8 mouse cellular contexts compared by ENCODE assay signal in genomic region chr14:68735756-68736155, GRCm38 (mm10).
A peak's percentile ranks its signal among the peaks of the same experiment; 100 is the strongest.
DNase-seq lines count a peak whose midpoint lies in the region; ATAC-seq and TF ChIP-seq lines count a peak whose summit lies in the region.
"Not testable (repeated sequence)": the region's sequence is repeated elsewhere in the genome, so short reads cannot be mapped to it uniquely, and the experiment has no call there.

No protein-coding gene starts in this region.

- H3K4me2 ChIP-seq in forebrain, embryonic 13.5 days; liver, postnatal 0 days (ENCODE audit: low read depth, low read length): not testable (repeated sequence)

- TF ChIP-seq EP300 in MEL (IDR thresholded peaks at IDR 0.05; ENCODE audit: low read depth in 1 of 2, low read length in 2 of 2); liver, postnatal 0 days (IDR thresholded peaks at IDR 0.05; ENCODE audit: low read depth): not testable (repeated sequence)

- not testable (repeated sequence) for H3K79me2 ChIP-seq in MEL (ENCODE audit: control insufficient read depth, insufficient read depth, low read length, poor library complexity)

- not testable (repeated sequence) for H3K27me3 ChIP-seq in MEL (ENCODE audit: control insufficient read depth in 1 of 2, insufficient read depth in 2 of 2, low read length in 2 of 2); forebrain, embryonic 13.5 days; liver, postnatal 0 days (ENCODE audit: insufficient read depth, low read length)

- not testable (repeated sequence) for H3K4me1 ChIP-seq in MEL (ENCODE audit: control insufficient read depth in 1 of 2, insufficient read depth in 2 of 2, low read length in 2 of 2); forebrain, embryonic 13.5 days; liver, postnatal 0 days (ENCODE audit: insufficient read depth)

- 0 out of 2 replicates have a peak, but pooled peaks have one; percentile 24 for ATAC-seq in forebrain, embryonic 13.5 days
- ATAC-seq in liver, postnatal 0 days, result not testable (repeated sequence)

- not testable (repeated sequence) for TF ChIP-seq POLR2A in MEL (IDR thresholded peaks at IDR 0.05; ENCODE audit: control insufficient read depth in 1 of 2, insufficient read depth in 1 of 2, low read depth in 1 of 2, low read length in 2 of 2, poor library complexity in 1 of 2)

- H3K9ac ChIP-seq in MEL (ENCODE audit: control insufficient read depth, low read depth, low read length, poor library complexity, severe bottlenecking); forebrain, embryonic 13.5 days; liver, postnatal 0 days (replicated peaks): not testable (repeated sequence)

- H3K27ac ChIP-seq in MEL (ENCODE audit: control insufficient read depth, low read depth, low read length); forebrain, embryonic 13.5 days; layer of hippocampus, adult 2 months; liver, postnatal 0 days (ENCODE audit: low read depth): not testable (repeated sequence)

- H3K9me3 ChIP-seq in MEL (replicated peaks; ENCODE audit: insufficient read depth, low read length); forebrain, embryonic 13.5 days (replicated peaks); liver, postnatal 0 days (ENCODE audit: low read length): not testable (repeated sequence)

- TF ChIP-seq RAD21 in MEL (IDR thresholded peaks at IDR 0.05; ENCODE audit: low read depth, low read length), result not testable (repeated sequence)

- intact Hi-C loops in heart, postnatal 14 days (cut with DNase I), result loop anchor here (2.0 kb wide), 3 partner anchors 231 to 405 kb away; no protein-coding TSS in a partner anchor

- not testable (repeated sequence) for H3K36me3 ChIP-seq in MEL (ENCODE audit: control insufficient read depth in 1 of 2, insufficient read depth in 2 of 2, low read length in 2 of 2); forebrain, embryonic 13.5 days (ENCODE audit: poor library complexity, severe bottlenecking); liver, postnatal 0 days (replicated peaks; ENCODE audit: insufficient read depth, low read length)

- 48% methylated on average over 2 of the region's 2 CpGs for WGBS in forebrain, embryonic 13.5 days
- WGBS in liver, postnatal 0 days (ENCODE audit: insufficient replicate concordance), result 18% methylated on average over 2 of the region's 2 CpGs

- TF ChIP-seq CTCF in MEL (IDR thresholded peaks at IDR 0.05 in 2 of 3, conservative IDR thresholded peaks at IDR 0.05 in 1 of 3; ENCODE audit: control insufficient read depth in 1 of 3, insufficient read depth in 1 of 3, low read depth in 2 of 3, low read length in 3 of 3, poor library complexity in 1 of 3, severe bottlenecking in 1 of 3), result peak in 1 of 3 experiments; percentile 9; a peak in 1 of 6 replicates
- TF ChIP-seq CTCF in layer of hippocampus, adult 2 months (conservative IDR thresholded peaks at IDR 0.05), result peak; percentile 81
- TF ChIP-seq CTCF in liver, postnatal 0 days (IDR thresholded peaks at IDR 0.05; ENCODE audit: low read depth), result peak; percentile 73

- not testable (repeated sequence) for H3K4me3 ChIP-seq in MEL (ENCODE audit: control insufficient read depth in 1 of 2, insufficient read depth in 1 of 2, low read depth in 2 of 2, low read length in 2 of 2); forebrain, embryonic 13.5 days; layer of hippocampus, adult 2 months; liver, postnatal 0 days (ENCODE audit: low read depth, low read length)

- peak; percentile 17 for DNase-seq in MEL (ENCODE audit: low read depth, low spot score)
- peak; percentile 66 for DNase-seq in cerebellum, adult 11 months
- peak; percentile 65 to 79 for DNase-seq in heart, postnatal 14 days
- peak; percentile 78 to 81 for DNase-seq in layer of hippocampus, adult 2 months (ENCODE audit: low spot score in 2 of 2)
- peak; percentile 61 for DNase-seq in liver, postnatal 0 days
- DNase-seq in retina, embryonic 14.5 days (ENCODE audit: low spot score), result peak; percentile 88
- peak; percentile 46 for DNase-seq in thymus, postnatal 25 days

Comparison
In these comparisons a context has a peak if more than half of its experiments do, and no peak if none do; other contexts are left out.
1. DNase-seq: peak in every context shown above with its lines; median percentile 88 in retina, embryonic 14.5 days; 80 in layer of hippocampus, adult 2 months; 72 in heart, postnatal 14 days; 66 in cerebellum, adult 11 months; 61 in liver, postnatal 0 days; 46 in thymus, postnatal 25 days; 17 in MEL.